Mouse (Mus musculus) urinary bladder, postnatal 36 days (tissue): ENCODE results near the gene Gm4559.
"Not testable (repeated sequence)": the region's sequence is repeated elsewhere in the genome, so short reads cannot be mapped to it uniquely, and the experiment has no call there.

Experiments used
- DNase-seq, 2 experiments: peaks; one replicate each; pipeline ENCODE4 v3.0.0; 2022; ENCODE audit warnings: low spot score in 2 of 2, mixed read lengths in 1 of 2

The Gm4559 gene

DNA sequence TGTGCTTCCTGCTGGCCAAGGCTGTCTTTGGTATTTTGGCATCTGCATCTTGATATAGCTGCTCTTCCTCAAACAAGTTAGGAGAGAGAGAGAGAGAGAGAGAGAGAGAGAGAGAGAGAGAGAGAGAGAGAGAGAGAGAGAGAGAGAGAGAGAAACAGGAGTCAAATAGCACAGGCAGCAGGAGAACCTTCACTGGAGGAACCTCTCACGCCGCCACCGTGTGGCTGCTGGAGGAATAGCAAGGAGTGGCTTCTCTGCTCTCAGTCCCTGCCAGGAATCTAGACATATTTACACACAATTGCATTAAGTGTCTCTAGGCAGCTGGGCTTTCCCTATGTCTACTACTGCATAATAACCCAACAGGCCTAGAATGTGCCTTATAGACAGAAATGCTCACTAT lies 4.0 kb upstream of the Gm4559 start:
- peak; percentile 51 to 54 for DNase-seq

GRCm38 (mm10) chr7:142258254-142258653 lies 15.9 kb downstream of the Gm4559 start, which contains the start of gene Gm2431:
Gene Gm2431, minus strand, starts transcription at chr7:142258354.
- DNase-seq, result not testable (repeated sequence)

DNA sequence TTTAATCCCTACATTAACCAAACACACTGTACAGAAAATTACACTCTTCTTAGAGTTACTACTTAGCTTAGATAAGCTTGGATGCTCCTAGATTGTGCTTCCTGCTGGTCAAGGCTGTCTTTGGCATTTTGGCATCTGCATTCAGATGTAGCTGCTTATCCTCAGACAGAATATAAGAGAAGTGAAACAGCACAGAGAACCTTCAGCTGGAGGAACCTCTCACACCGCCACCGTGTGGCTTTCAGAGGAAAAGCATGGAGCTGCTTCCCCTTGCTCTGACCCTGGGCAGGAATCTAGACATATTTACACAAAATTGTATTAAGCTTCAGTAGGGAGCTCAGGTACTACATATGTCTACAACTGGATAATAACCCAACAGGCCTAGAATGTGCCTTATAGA lies 18.6 kb downstream of the Gm4559 start:
- DNase-seq, result no peak

- peak in 1 of 2 experiments; percentile 7 for DNase-seq
Measured at GRCm38 (mm10) chr7:142249824-142250223, 24.3 kb downstream of the Gm4559 start.

DNA sequence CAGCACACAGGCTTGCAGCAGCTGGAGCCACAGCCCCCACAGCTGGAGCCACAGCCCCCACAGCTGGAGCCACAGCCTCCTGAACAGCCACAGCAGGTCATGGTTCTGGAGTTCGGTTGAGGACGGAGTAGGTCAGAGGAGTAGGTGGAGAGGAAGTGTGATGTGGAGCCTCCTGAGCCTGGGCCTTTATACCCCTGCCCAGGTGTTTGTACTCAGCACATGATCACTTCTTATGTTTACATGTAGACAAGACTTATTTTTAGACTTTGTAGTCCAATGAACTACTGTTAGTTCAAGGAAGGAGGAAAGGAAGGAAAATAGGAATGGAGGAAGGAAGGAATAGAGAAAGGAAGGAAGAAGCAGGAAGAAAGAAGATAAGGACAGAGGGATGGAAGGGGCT lies 33.2 kb downstream of the Gm4559 start, which contains the start of gene Gm40460:
TSS of gene Gm40460 (minus strand) at position 101 of the 400 bp plus-strand sequence.
- no peak for DNase-seq

DNA sequence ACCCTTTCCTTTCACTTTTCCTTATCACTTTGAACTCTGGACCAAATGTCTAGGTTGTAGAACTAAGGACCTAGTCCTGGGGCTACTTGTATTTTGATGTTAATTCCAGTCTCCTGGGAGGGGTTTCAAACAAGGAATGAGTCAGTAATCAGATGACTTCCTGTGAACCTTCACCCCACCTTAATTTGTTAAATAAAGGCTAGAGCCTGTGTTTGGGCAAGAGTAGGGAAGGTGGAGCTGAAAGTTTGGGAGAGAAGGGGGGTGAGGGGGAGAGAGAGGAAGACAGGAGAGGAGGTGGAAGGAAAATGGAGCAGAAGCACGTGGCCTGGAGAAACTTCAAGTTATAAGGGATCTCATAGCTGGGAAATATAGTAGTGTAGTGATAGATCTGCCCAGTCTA lies 42.6 kb downstream of the Gm4559 start:
- DNase-seq, result no peak

DNA sequence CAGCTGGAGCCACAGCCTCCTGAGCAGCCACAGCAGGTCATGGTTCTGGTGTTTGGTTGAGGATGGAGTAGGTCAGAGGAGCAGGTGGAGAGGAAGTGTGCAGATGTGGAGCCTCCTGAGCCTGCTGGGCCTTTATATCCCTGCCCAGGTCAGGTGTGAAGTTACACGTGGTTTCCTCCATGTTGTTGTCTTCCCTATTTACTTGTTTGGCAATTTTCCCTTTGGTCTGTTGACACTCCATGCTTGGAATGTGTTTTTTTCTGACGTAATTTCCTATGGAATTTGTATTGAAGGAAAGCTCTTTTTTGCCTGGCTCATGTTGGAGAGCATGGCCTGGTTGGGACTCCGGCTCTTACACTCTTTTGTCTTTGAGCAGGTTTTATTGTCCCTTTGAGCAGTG lies 44.3 kb downstream of the Gm4559 start, which contains the start of gene Krtap5-5:
TSS of gene Krtap5-5 (minus strand) at position 101 of the 400 bp plus-strand sequence.
- DNase-seq, result not testable (repeated sequence)

DNA sequence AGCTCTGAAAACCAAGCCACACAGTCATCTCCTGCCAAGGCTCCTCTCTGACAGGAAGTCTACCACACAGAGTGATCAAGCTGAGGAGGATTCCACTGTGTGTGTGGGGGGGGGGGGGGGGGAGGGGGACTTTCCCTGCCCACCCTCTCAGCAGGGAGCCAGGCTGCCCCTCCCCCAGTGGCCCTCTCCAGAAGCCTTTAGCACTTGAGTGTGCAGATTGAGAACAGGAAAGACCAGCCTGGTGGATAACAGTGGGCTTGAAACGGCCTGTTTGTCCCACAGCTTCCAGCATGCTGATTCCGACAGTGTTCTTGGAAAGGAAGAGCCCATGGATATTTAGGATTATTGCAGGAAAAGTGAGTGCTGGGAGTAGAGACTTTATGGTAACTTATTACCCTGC lies 49.6 kb downstream of the Gm4559 start:
- no peak for DNase-seq
